Mouse (Mus musculus) ZHBTc4 (cell line): ENCODE measurements around the gene Hoxc10.

ENCODE experiments used
- DNase-seq: peaks from one replicate; pipeline ENCODE4 v3.0.0-alpha.2; 2011; ENCODE audit warnings: low read depth, low spot score

The Hoxc10 gene

GRCm38 (mm10) chr15:102967511-102968397 is 1.2 kb downstream of the Hoxc10 start:
- peak; percentile 54 for DNase-seq

GRCm38 (mm10) chr15:102969296-102969695 is 2.7 kb downstream of the Hoxc10 start:
- DNase-seq: no peak

GRCm38 (mm10) chr15:102970740-102971139 is 4.1 kb downstream of the Hoxc10 start:
- no peak for DNase-seq

GRCm38 (mm10) chr15:102972254-102972653 is 5.7 kb downstream of the Hoxc10 start:
- DNase-seq: no peak

GRCm38 (mm10) chr15:102972753-102973152 is 6.2 kb downstream of the Hoxc10 start:
- no peak for DNase-seq

- DNase-seq: no peak
Measured at GRCm38 (mm10) chr15:102975034-102975433, 8.4 kb downstream of the Hoxc10 start.

- peak; percentile 63 for DNase-seq
Measured at GRCm38 (mm10) chr15:102975688-102976111, 9.1 kb downstream of the Hoxc10 start.

GRCm38 (mm10) chr15:102976171-102976570 is 9.6 kb downstream of the Hoxc10 start, which contains the start of gene Hoxc9:
Gene Hoxc9, plus strand, starts transcription at chr15:102976439.
- peak; percentile 54 for DNase-seq

GRCm38 (mm10) chr15:102976631-102977422 is 10.2 kb downstream of the Hoxc10 start:
- DNase-seq: peak; percentile 72

GRCm38 (mm10) chr15:102977423-102977974 is 10.9 kb downstream of the Hoxc10 start:
- no peak for DNase-seq

- no peak for DNase-seq
Measured at GRCm38 (mm10) chr15:102978615-102979515, 12.3 kb downstream of the Hoxc10 start.

GRCm38 (mm10) chr15:102979936-102980335 is 13.3 kb downstream of the Hoxc10 start:
- no peak for DNase-seq

- no peak for DNase-seq
Measured at GRCm38 (mm10) chr15:102980352-102980751, 13.8 kb downstream of the Hoxc10 start.

- peak; percentile 53 for DNase-seq
Measured at GRCm38 (mm10) chr15:102980912-102981311, 14.3 kb downstream of the Hoxc10 start.

- peak; percentile 85 for DNase-seq
Measured at GRCm38 (mm10) chr15:102981379-102982288, 15.0 kb downstream of the Hoxc10 start.

GRCm38 (mm10) chr15:102983716-102984115 is 17.1 kb downstream of the Hoxc10 start:
- DNase-seq: no peak

GRCm38 (mm10) chr15:102984521-102984920 is 17.9 kb downstream of the Hoxc10 start:
- DNase-seq: no peak

GRCm38 (mm10) chr15:102984925-102985324 is 18.3 kb downstream of the Hoxc10 start:
- no peak for DNase-seq

GRCm38 (mm10) chr15:102987124-102987833 is 20.7 kb downstream of the Hoxc10 start:
- peak; percentile 93 for DNase-seq
